Mouse (Mus musculus) CD4-positive helper T cell, adult 2 months (primary cell): Measurements from ENCODE around the gene Mymx.
A peak's percentile ranks its signal among the peaks of the same experiment; 100 is the strongest.

Experiments
- DNase-seq: peaks from one replicate; pipeline ENCODE4 v3.0.0-alpha.2; 2012; ENCODE audit warnings: low read depth, missing footprints, low spot score

Gene Mymx

GRCm38 (mm10) chr17:45610144-45610866 lies 8.4 kb upstream of the Mymx start:
- DNase-seq = no peak

GRCm38 (mm10) chr17:45608396-45608795 lies 6.5 kb upstream of the Mymx start:
- no peak for DNase-seq

- DNase-seq = no peak
Observed at GRCm38 (mm10) chr17:45606992-45607879, 5.3 kb upstream of the Mymx start.

DNA sequence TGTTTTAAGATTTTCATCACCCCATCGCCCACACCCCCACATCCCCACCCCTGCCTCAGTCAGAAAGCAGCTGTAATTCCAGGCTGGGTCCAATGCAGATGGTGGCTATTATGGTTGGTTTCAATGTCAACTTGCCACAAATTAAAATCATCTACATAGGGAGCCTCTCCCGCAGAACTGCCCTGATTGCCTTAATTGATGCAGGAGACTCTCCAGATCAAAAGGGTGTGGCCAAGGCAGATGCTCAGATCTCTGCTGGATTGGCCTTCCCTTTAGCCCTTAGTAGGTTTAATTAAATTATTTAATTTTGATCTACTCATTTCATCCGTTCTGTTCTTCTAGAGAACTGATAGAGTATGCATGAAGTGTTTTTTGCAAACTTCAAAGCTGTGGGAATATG lies 1.1 kb upstream of the Mymx start:
- DNase-seq = no peak

DNA sequence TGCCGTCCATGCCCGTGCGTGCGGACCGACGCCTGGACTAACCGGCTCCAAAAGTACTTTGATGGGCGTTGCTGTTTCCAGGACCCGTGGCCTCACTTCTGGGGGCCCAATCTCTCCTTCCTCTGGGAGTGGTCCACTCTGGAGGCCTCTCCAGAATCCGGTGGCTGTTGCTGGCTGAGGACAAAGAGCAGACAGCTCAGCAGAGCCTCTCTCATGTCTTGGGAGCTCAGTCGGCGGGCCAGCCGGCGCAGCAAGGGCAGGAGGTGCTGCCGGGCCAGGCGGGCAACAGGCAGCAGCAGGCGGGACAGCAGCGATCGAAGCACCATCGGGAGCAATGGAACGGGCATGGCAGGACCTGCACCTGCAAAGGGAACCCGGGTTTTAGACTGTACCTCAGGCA lies 577 bp downstream of the Mymx start:
- DNase-seq = no peak

GRCm38 (mm10) chr17:45600267-45600666 lies 1.6 kb downstream of the Mymx start:
- no peak for DNase-seq

GRCm38 (mm10) chr17:45599446-45600242 lies 2.3 kb downstream of the Mymx start, which contains the start of gene Slc29a1:
Gene Slc29a1 (minus strand): TSS chr17:45599606.
- no peak for DNase-seq

GRCm38 (mm10) chr17:45598891-45599290 lies 3.0 kb downstream of the Mymx start:
- DNase-seq = no peak

GRCm38 (mm10) chr17:45598376-45598775 lies 3.5 kb downstream of the Mymx start:
- no peak for DNase-seq

- DNase-seq = peak; percentile 41
Observed at GRCm38 (mm10) chr17:45597787-45598186, 4.1 kb downstream of the Mymx start.

GRCm38 (mm10) chr17:45596631-45597396 lies 5.1 kb downstream of the Mymx start:
- peak; percentile 53 for DNase-seq

GRCm38 (mm10) chr17:45595736-45596390 lies 6.0 kb downstream of the Mymx start:
- DNase-seq = peak; percentile 57

DNA sequence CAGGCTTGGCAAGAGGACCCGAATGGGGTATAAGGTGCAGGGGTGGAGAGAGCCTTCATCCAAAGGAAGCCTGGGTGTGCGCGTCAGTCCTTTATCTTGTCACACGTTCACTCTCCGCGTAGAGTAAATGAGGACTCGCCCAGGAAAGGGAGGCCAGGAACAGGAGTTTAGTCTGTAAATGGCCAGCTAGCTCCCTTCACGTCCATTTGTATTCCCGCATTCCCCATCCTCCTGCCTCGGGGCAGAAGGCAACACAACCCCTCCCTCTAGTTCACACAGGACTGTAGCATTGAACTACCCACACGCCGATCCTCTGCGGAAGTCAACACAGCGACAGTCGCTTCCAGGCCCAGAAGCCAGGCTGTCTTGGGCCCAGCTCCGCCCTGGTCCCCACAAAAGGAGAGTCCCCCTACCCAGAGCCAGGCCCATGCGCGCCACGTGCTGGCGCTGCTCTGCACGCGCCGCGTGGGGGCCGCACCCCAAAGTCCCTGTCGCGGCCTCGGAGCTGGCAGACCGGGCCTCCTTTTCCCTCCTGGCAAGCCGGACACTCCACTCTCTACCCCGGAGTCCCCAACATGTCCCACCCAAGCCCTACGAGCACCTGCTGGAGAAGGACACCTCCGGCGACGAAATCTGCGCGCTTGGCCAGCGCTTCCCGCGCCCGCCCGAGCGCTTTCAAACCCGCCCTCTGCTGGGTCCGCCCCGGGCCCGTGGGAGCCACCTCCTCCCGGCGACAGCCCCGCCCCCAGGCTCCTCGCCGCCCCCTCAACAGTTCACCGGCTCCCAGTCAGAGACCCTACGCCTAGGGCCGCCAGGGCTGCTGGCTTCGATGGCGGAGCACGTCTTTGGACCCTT lies 6.8 kb downstream of the Mymx start:
- peak; percentile 80 for DNase-seq

DNA sequence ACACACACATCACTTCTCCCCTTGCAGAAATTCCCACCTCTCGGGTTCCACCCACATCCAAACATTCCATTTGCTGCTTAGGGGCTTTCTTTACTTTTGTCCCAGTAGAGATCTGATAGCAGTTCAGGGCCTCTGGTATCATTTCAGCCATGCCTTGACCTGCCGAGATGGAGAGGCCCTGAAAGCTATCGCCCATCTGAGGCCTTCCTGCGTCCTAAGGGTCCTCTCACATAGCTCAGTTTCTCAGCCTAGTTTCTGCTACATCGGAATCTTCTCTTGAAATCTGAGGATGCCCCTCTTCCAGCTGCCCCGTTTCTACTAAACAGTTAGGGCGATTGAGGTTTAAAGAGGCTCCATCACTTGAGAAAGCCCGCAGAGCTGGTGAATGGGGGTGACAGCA lies 7.7 kb downstream of the Mymx start:
- DNase-seq = no peak

- DNase-seq = no peak
Observed at GRCm38 (mm10) chr17:45593479-45593878, 8.4 kb downstream of the Mymx start.

GRCm38 (mm10) chr17:45592606-45593431 lies 9.1 kb downstream of the Mymx start:
- DNase-seq = no peak

- no peak for DNase-seq
Observed at GRCm38 (mm10) chr17:45591701-45592605, 9.9 kb downstream of the Mymx start.

DNA sequence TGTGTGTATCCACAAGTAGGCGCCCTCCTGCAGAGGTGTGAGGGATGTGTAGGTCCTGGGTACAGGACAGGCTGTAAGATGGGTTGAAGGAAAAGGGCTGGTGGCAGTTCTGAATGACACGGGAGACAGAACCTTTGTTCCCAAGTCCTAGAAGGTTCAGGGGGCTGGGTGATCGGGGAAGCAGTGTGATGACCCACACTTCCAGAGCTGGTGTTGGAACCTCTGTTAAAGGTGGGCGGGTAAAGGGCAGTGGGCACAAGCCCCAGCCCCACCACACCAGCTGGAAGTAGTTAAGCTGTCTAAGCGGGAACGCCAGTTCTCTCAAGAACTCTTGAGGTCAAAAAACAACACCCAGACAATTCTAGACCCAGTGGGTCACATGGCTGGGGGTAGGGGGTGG lies 11.5 kb downstream of the Mymx start:
- DNase-seq = no peak
